Mouse (Mus musculus): Measurements from ENCODE around the gene Itk.

Itk gene

GRCm38 (mm10) chr11:46392890-46393289, 3.6 kb upstream of the Itk start:
- no peak for DNase-seq (ENCODE audit: low spot score)

DNA sequence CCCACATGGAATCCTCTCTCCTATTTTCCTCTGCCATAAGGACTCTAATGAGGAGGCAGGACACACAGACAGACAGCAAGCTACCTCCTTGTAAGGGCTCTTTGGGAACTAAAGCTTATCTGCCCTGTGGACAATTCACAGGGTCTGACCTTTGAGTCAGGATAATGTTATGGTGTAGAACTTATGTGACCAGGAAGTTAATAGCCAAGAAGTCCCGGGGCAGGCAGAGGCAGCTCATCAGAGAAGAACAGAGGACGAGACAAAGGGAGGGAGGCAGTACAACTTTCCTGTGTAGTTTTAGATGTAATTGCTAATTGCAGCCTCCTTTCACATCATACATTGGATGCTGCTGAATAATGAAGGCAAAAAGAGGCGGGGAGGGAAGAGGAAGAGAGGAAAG, 1.3 kb upstream of the Itk start:
- no peak for DNase-seq (ENCODE audit: low spot score)

GRCm38 (mm10) chr11:46388438-46388837, 877 bp downstream of the Itk start:
- DNase-seq (ENCODE audit: low spot score): no peak

DNA sequence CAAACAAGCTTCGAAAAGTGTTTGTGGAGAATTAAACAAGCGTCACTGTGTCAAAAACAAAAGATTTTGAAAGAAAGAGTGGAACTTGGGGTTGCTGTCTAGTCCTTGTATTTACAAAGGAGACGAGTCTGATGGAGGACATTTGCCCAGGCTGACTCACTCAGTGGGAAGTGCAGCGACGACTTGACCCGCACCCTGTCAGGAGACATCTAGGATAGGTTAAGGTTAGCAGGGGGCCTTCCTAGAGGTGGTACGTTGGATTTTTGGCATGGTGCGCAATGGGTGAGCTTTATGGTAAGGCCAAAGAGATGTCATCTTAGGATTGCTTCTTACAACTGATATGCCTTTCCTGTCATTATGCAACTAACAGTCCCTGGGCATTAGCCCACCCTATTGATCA, 2.3 kb downstream of the Itk start:
- DNase-seq (ENCODE audit: low spot score): no peak

- no peak for DNase-seq (ENCODE audit: low spot score)
Measured at GRCm38 (mm10) chr11:46386556-46386955, 2.8 kb downstream of the Itk start.

GRCm38 (mm10) chr11:46384925-46385324, 4.4 kb downstream of the Itk start:
- no peak for DNase-seq (ENCODE audit: low spot score)

- DNase-seq (ENCODE audit: low spot score): no peak
Measured at GRCm38 (mm10) chr11:46382466-46382865, 6.8 kb downstream of the Itk start.

GRCm38 (mm10) chr11:46380097-46380675, 9.1 kb downstream of the Itk start:
- DNase-seq (ENCODE audit: low spot score): no peak

DNA sequence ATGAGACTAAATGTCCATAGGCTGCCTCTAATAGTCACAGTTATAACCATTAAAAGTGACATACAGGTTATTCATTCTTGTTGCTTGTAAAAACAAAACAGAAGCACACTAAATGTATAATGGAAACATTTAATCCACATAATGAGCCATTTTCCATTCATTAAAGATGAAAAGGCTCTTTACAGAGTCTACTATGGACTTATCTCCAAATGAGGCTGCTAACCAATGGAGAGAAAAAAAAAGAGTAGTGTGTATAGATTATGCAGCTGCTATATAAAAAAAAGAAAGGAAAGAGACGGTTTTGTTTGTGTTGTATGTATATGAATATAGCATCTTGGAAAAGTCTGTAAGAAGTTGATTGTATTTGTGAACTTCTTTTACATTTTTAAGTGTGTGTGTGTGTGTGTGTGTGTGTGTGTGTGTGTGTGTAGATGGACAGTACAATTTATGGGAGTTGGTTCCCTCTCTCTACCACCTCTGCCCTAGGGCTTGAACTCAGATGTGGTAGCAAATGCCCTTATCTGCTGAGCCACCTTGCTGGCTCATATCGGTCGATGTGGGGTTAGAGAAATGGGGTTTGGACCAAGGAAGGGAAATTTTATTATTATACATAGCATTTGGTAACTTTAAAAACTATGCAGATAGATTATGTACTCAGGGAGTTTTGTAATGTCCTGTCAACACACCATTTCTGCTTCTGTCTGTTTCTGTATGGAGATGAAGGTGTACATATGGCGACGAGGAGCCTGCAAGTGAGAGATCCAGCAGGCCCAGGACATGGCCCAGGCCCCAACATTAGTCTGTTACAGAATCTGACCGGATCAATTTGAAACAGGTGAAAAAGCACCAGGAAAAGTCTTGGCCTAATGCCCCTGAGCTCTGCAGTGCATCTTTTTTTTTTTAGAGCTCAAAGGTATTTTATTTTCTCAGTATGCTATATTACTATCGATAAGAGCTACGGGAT, 11.2 kb downstream of the Itk start:
- DNase-seq (ENCODE audit: low spot score): peak; percentile 73

DNA sequence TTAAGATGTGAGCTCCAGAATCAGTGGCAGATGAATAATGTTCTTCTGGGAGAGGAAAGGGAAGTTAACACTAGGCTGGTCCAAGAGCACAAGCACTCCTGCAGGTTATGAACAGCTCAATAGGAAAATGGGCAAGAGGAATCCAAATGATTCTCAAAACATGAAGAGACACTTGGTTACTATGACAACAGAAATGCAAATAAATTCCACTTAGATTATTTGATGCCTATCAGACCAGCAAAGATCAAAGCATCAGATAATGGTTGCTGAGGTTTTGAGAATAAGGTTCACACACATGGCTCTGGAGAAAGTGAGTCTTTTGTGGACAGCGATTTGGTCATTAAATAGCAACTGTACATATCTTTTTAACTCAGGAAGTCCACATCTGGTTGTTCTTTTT, 12.0 kb downstream of the Itk start:
- no peak for DNase-seq (ENCODE audit: low spot score)

GRCm38 (mm10) chr11:46375015-46375414, 14.3 kb downstream of the Itk start:
- no peak for DNase-seq (ENCODE audit: low spot score)

DNA sequence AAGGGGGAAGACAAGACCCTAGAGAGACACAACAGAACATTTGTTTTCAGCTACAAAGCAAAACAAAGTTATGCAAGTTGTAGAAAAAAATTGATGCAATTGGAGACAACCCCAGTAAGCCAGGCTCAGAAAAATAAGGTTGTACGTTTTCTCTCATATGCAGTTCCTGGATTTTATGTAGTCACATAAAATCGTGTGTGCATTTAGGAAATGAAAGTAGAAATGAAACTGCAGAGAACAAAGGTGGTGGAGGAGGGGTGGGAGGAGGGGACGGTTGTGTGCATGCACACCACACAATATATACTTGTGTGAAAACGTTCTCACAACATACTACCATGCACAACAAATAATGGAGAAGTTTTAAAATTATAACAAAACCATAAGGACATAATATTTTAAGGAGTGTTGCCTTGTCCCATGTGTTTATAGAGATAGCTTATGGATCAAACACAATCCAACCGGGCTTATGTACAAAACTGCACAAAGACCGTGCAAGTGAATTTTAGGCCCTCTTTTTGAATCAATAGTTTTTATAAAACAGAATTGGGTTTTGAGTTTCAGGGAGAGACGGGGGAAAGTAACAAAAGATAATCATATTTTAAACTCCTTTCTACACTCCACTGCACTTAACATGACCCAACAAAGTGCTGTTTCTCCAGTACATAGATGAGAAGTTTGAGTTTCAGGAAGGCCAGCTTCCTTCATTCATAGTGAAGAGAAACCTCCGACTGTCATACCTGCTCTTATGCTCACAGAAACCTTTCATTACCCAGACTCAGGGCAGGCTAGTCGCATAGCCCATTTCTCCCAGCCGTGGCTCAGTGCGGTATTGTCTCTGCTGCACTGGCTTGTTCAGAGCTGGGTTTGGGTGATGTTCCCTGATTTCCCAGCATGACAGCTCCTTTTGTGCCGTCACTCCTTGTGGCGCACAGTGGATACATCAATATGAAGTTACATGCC, 16.0 kb downstream of the Itk start:
- DNase-seq (ENCODE audit: low spot score): no peak

GRCm38 (mm10) chr11:46372331-46372953, 16.9 kb downstream of the Itk start:
- no peak for DNase-seq (ENCODE audit: low spot score)

GRCm38 (mm10) chr11:46371250-46371649, 18.1 kb downstream of the Itk start:
- no peak for DNase-seq (ENCODE audit: low spot score)

DNA sequence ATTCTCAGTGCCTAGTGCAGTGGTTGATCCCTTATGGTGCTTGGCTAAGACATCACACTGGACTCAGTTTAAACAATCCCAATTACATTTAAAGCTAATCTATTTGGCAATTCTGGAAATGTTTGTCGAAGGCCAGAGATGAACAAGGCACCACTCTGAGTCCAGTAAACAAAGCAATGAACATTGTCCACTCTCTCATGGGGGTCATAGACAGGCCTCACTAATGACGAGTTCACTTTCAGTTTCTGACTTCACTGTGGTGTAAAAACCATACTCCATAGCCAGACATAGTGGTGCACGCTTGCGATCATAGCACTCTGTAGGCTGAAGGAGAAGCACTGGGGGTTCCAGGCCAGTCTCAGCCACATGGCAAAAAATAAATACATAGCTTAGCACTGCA, 18.9 kb downstream of the Itk start:
- DNase-seq (ENCODE audit: low spot score): no peak

GRCm38 (mm10) chr11:46366357-46366756, 23.0 kb downstream of the Itk start:
- no peak for DNase-seq (ENCODE audit: low spot score)

DNA sequence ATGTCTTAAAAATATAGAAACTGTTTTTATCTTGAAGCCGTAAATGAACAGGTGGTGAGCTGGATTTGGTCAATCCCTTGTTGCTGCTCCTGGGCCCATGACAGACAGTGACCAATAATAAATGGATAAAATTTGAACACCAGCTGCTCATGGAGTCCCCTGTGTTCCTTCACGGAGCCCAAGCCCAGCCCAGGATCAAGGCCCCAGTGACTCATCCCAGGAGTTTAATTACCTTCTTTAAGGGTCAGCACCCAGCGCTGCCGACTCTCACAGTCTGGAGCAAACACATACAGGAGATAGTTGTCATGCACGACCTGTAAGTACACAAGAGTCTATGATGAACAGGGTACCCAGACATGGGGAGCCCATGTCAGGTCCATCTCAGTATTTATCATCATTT, 23.6 kb downstream of the Itk start:
- no peak for DNase-seq (ENCODE audit: low spot score)

DNA sequence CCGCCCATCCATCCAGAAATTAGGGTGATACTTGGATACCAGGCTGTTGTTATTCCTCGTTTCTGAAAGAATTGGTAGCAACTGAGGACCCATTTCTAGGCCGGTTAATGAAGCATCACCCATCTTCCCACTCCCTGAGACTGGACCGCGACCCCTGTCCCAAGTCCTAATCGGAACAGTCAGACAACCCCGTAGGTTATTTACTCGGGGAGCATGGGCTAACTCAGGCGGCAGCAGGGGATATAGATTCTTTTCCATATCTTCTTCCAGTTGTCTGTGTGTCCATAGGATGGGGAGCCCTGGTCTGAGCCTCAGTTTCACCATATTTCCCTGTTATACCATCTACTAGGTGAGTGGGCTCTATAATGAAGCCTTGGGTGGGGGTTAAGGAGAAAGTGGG, 25.5 kb downstream of the Itk start:
- no peak for DNase-seq (ENCODE audit: low spot score)

- DNase-seq (ENCODE audit: low spot score): no peak
Measured at GRCm38 (mm10) chr11:46362061-46363022, 27.0 kb downstream of the Itk start.

DNA sequence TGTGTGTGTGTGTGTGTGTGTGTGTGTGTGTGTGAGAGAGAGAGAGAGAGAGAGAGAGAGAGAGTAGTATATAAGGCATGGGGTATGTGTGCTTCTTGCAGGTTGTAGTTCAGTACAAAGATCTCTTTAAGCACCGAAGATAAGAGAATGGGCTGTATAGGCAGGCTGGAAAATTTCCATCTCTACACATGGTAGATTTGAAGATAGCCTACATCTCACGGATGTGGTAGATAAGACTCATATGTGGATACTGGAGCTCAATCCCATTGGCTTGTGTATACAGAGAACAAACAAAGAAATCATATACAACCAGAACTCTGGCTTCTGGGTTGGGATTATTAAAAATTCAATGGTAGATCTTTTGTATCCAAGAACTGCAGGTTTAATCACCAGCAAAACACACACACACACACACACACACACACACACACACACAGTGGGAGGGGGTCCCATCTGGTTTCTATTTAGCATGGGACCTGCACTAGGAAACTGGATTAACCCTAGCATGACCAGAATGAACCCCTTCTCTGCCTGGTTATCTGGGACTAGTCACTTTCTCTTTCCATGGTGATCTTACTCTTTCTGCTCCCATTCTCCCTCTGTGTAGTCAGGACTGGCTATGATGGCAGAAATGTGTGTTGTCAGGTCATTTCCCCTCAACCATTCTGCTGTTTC, 28.2 kb downstream of the Itk start:
- no peak for DNase-seq (ENCODE audit: low spot score)
